Mouse (Mus musculus) midbrain, embryonic 13.5 days (tissue): ENCODE results near the gene Ccnb1. TPM values are rescaled to one million over a fixed set of nuclear protein-coding genes. Genes with fewer than 3 reads are reported as not detected.
A peak's percentile ranks its signal among the peaks of the same experiment; 100 is the strongest.
"Not testable (repeated sequence)": the region's sequence is repeated elsewhere in the genome, so short reads cannot be mapped to it uniquely, and the experiment has no call there.

Source experiments
- ATAC-seq: fragments of 200-750 bp; cut with Nextera tagmentation; 2 replicates; pipeline ENCODE4 v1.8.0; 2017; ENCODE audit warnings: mild to moderate bottlenecking, moderate TSS enrichment, moderate library complexity
- H3K27ac ChIP-seq: fragments of 300-500 bp; sonication (generic); 2 replicates; pipeline ENCODE4 v1.5.1; 2015; ENCODE audit warnings: inconsistent platforms, mild to moderate bottlenecking, moderate library complexity
- H3K27me3 ChIP-seq: fragments of 300-500 bp; sonication (generic); 2 replicates; pipeline ENCODE4 v1.6.1; 2015; ENCODE audit warnings: mild to moderate bottlenecking, inconsistent platforms
- H3K36me3 ChIP-seq: fragments of 300-500 bp; sonication (generic); 2 replicates; pipeline ENCODE4 v1.6.1; 2015; ENCODE audit warnings: mild to moderate bottlenecking, inconsistent platforms
- H3K4me1 ChIP-seq: fragments of 300-500 bp; sonication (generic); replicated peaks from 2 replicates; pipeline ENCODE4 v1.6.1; 2015; ENCODE audit warnings: inconsistent platforms
- H3K4me2 ChIP-seq: fragments of 300-500 bp; sonication (generic); replicated peaks from 2 replicates; pipeline ENCODE4 v1.6.1; 2015; ENCODE audit warnings: moderate library complexity, mild to moderate bottlenecking, inconsistent platforms
- H3K4me3 ChIP-seq: fragments of 300-500 bp; sonication (generic); replicated peaks from 2 replicates; pipeline ENCODE4 v1.5.1; 2015; ENCODE audit warnings: mild to moderate bottlenecking, inconsistent platforms
- H3K9ac ChIP-seq: fragments of 300-500 bp; sonication (generic); replicated peaks from 2 replicates; pipeline ENCODE4 v1.6.1; 2015; ENCODE audit warnings: mild to moderate bottlenecking, inconsistent platforms
- H3K9me3 ChIP-seq: fragments of 300-500 bp; sonication (generic); 2 replicates; pipeline ENCODE4 v1.6.1; 2016; ENCODE audit warnings: mild to moderate bottlenecking, inconsistent platforms
- WGBS: fragments of 180-500 bp; shearing (Covaris S2); methylation state at CpG from one replicate; pipeline ENCODE4 v1.1.7; 2015; 5-methylcytosine and 5-hydroxymethylcytosine counted together
- polyA plus RNA-seq: library from polyadenylated mRNA; unstranded; fragments of >200 nt; fragmentation: Nextera tagmentation; extraction: Ambion mirVana; gene quantifications from 2 replicates; pipeline ENCODE4 v1.2.1, GENCODE M21; 2015

Gene Ccnb1
- polyA plus RNA-seq, 1 experiment from 2014 or later, result 119 TPM

DNA sequence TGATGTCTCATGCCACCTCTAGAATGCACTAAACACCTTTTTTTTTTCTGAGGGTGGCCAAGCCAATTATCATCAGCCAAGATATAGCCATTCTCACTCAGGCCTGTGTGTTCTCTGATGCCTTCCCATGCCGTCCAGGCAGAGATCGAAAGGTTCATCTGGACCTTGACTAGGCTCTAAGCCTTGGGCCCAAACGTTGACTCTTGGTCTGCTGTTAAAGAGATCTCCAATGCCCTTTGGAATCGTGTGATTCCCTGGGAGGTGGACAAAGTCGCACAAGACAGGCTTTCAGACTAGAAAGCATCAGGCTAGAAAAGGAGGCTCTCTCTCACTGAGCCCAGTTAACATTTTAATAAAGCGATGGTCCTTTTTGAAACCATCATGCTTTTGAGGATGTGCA lies 10.8 kb upstream of the Ccnb1 start:
- Histone ChIP-seq H3K36me3 (peaks cover 18% of the 10 kb centered on the region), H3K27me3 (no peaks in the 10 kb centered on the region), H3K4me3 (no peak overlapping the region), H3K4me2 (no peak overlapping the region), H3K4me1 (no peaks in the 10 kb centered on the region), H3K9me3 (no peaks in the 10 kb centered on the region), H3K9ac (no peak overlapping the region), H3K27ac (no peak overlapping the region)
- WGBS, result 90% methylated on average over 6 of the region's 6 CpGs
- no peak for ATAC-seq

DNA sequence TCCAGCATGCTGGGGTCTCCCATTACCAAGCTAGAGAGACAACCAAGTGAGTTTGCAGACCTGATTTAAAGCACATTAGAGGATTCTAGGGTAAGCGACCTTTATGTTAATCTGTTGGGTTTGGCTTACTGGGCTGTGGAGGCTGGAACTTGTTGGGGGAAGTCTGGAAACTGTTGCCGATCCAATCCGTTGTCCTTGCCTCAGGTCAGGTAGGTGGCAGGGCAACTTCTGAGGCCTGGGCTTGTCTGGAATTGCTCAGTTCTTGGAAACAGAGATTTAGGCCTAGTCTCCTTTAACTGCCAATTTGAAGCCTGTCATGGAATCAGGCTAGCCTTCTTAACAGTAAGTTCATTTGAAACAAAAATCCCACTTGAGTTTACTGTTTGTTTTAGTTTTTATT lies 2.7 kb upstream of the Ccnb1 start:
- H3K4me1 ChIP-seq, result peaks cover 21% of the 10 kb centered on the region
- no peak for ATAC-seq
- no peaks in the 10 kb centered on the region for H3K9me3 ChIP-seq
- WGBS, result 80% methylated on average over 3 of the region's 3 CpGs
- no peak overlapping the region for H3K4me3 ChIP-seq
- H3K4me2 ChIP-seq, result no peak overlapping the region
- H3K27me3 ChIP-seq, result no peaks in the 10 kb centered on the region
- H3K27ac ChIP-seq, result no peak overlapping the region
- H3K36me3 ChIP-seq, result no peaks in the 10 kb centered on the region
- H3K9ac ChIP-seq, result no peak overlapping the region

DNA sequence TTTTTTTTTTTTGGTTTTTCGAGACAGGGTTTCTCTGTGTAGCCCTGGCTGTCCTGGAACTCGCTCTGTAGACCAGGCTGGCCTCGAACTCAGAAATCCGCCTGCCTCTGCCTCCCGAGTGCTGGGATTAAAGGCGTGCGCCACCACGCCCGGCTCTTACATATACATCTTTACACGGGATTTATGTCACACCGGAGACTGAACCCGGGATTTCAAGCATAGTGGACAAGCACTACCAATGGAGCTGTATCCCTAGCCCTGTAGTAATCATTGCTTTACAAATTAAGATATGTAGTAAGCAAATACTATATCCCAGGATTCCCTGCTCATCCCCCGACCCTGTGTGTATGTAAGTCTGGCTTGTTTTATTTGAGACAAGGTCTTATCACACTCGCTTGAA lies 1.7 kb upstream of the Ccnb1 start:
- not testable (repeated sequence) for ATAC-seq, H3K4me2 ChIP-seq, H3K36me3 ChIP-seq, H3K27me3 ChIP-seq, H3K4me3 ChIP-seq, H3K9ac ChIP-seq, H3K27ac ChIP-seq, H3K9me3 ChIP-seq
- WGBS, result 96% methylated on average over 12 of the region's 14 CpGs
- peaks cover 28% of the 10 kb centered on the region for H3K4me1 ChIP-seq

DNA sequence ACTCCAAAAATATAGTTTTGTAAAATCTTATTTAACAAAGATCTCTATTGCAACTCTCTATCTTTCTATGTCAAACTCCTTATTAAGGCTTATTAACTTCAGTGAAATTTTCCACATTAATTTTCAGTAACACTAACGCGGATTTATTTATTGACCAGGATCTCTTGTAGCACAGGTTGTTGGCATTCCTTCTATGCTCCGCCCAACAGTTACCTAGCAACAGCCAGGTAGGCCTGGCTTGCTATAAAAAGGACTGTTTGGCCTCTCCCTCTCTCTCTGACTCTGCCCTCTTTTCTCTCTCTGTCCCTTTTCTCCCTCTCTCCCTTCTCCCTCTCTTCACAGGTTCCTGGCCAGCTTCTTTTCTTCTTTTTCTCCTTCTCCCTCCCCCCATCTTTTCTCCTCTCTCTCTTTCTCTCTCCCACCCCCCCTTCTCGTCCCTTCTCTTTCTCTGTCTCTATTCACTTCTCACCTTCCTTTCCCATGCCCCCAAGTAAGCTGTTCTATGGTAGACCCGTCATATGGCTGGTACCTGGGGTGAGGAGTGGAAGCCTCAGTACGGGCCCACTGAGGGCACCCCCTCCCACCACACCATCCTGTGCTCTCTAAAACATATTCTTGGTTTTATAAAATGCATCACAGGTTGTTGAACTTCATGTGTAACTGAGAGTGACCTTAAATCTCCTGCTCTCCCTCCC lies 1.1 kb upstream of the Ccnb1 start:
- H3K4me1 ChIP-seq, result peaks cover 28% of the 10 kb centered on the region
- H3K27ac ChIP-seq, result no peak overlapping the region
- H3K36me3 ChIP-seq, result no peaks in the 10 kb centered on the region
- ATAC-seq, result no peak
- no peak overlapping the region for H3K4me2 ChIP-seq
- H3K4me3 ChIP-seq, result no peak overlapping the region
- H3K9me3 ChIP-seq, result no peaks in the 10 kb centered on the region
- no peaks in the 10 kb centered on the region for H3K27me3 ChIP-seq
- H3K9ac ChIP-seq, result no peak overlapping the region
- 77% methylated on average over 6 of the region's 6 CpGs for WGBS

DNA sequence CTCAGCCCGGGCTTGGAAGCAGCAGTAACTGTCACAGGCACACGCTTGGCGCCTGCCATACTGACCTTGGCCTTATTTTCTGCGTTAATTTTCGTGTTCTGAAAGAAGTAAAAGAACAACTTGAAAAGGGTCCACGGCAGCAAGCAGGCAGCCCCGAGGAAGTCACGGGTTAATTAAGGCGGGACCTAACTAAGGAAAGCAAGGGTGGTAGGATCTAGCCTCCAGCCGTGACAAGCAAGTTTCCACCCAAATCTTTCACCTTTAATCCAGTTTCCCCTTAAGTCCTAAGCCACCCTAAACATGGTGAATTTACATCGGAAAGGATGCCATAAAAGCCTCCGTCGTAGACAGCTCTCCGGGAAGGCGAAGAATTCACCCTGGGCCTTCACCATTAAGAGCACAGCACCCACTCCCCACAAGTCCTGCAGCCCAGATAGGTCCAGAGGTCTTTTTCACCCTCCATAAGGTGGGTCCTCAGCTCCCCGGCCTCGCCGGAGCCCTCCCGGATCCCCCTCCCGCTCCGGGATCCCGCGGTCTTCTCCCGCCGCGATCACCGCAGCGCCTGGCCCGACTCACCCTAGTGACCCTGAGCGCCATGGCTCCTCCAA lies 460 bp downstream of the Ccnb1 start:
- no peak overlapping the region for H3K27ac ChIP-seq
- peak overlapping the region; percentile 71 for H3K9ac ChIP-seq
- peak overlapping the region; percentile 78 for H3K4me3 ChIP-seq
- ATAC-seq, result peak; percentile 70
- H3K4me1 ChIP-seq, result peaks cover 28% of the 10 kb centered on the region
- no peaks in the 10 kb centered on the region for H3K27me3 ChIP-seq
- no peaks in the 10 kb centered on the region for H3K36me3 ChIP-seq
- peak overlapping the region; percentile 99 for H3K4me2 ChIP-seq
- WGBS, result under 1% methylated on average over 30 of the region's 30 CpGs
- H3K9me3 ChIP-seq, result no peaks in the 10 kb centered on the region

DNA sequence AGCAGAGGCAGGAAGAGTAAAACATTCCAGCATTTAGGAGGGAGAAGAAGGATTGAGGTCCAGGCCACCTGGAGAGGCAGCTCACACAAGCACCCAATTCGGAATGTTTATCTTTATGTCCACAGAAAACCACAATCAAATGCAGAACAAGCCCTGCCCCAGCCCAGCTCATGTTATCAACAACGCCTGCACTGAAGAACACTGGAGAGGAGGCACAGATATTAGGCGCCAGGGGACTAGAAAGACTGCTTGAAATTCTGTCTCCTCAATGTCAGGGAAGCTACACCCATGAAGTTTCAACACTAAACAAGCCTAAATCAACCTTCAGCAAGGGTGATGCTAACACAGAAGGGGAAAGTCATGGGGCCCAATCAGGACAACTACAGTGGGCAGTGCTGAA lies 8.9 kb downstream of the Ccnb1 start:
- H3K4me1 ChIP-seq, result peaks cover 19% of the 10 kb centered on the region
- no peak for ATAC-seq
- no peak overlapping the region for H3K4me2 ChIP-seq
- 82% methylated on average over 3 of the region's 3 CpGs for WGBS
- H3K9ac ChIP-seq, result no peak overlapping the region
- H3K27ac ChIP-seq, result no peak overlapping the region
- H3K27me3 ChIP-seq, result no peaks in the 10 kb centered on the region
- no peaks in the 10 kb centered on the region for H3K9me3 ChIP-seq
- H3K36me3 ChIP-seq, result no peaks in the 10 kb centered on the region; the same call in 1 of the 2 replicates
- no peak overlapping the region for H3K4me3 ChIP-seq

DNA sequence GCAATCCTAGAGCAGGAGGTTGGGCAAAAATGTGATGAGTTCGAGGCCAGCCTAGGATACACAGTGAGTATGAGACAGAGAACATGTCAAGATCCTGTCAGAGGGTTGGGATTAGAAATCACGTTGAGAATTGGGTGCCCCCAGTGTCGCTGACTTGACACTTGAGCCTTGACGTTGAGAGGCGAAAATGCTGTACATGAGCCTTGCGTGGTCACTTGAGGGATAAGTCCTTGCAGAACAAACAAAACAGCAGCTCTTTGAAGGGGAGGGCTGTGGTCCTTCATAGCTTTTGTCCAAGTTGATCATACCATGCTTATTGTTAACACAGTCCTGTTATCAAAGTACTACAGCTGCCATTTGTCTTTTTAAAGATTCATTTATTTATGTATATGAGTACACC lies 9.7 kb downstream of the Ccnb1 start:
- WGBS, result 71% methylated on average over 6 of the region's 6 CpGs
- Histone ChIP-seq H3K9ac (0 out of 2 replicates have a peak overlapping the region, but pooled peaks have one; percentile 64), H3K9me3 (no peaks in the 10 kb centered on the region), H3K36me3 (no peaks in the 10 kb centered on the region; the same call in 1 of the 2 replicates), H3K27ac (no peak overlapping the region), H3K4me3 (peak overlapping the region; percentile 82; the same call in 1 of the 2 replicates), H3K4me1 (peaks cover 19% of the 10 kb centered on the region), H3K27me3 (no peaks in the 10 kb centered on the region), H3K4me2 (peak overlapping the region; percentile 98)
- ATAC-seq, result 0 out of 2 replicates have a peak, but pooled peaks have one; percentile 10

DNA sequence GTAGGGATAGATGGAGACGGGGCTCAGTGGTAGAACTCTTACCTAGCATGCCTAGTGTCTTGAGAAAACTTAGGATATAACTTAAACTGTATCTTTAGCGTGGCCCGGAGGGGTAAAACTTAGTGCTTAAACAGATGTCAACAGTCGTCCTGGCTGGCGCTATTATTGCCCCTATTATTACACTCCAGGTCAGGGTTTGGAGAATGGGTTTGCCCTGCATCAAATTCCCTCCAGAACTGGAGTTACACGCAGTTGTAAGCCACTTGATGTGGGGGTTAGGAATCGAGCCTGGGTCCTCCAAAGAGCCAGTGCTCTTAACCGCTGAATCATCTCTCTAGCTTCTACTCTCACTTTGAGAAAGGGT lies 10.3 kb downstream of the Ccnb1 start:
- 14% methylated on average over 8 of the region's 8 CpGs for WGBS
- Histone ChIP-seq H3K9me3 (no peaks in the 10 kb centered on the region), H3K27ac (peak overlapping the region; percentile 62), H3K36me3 (peaks cover 3% of the 10 kb centered on the region; the same call in 1 of the 2 replicates), H3K4me2 (peak overlapping the region; percentile 98), H3K4me3 (peak overlapping the region; percentile 82), H3K27me3 (no peaks in the 10 kb centered on the region), H3K9ac (peak overlapping the region; percentile 64), H3K4me1 (peaks cover 19% of the 10 kb centered on the region)
- no peak for ATAC-seq

DNA sequence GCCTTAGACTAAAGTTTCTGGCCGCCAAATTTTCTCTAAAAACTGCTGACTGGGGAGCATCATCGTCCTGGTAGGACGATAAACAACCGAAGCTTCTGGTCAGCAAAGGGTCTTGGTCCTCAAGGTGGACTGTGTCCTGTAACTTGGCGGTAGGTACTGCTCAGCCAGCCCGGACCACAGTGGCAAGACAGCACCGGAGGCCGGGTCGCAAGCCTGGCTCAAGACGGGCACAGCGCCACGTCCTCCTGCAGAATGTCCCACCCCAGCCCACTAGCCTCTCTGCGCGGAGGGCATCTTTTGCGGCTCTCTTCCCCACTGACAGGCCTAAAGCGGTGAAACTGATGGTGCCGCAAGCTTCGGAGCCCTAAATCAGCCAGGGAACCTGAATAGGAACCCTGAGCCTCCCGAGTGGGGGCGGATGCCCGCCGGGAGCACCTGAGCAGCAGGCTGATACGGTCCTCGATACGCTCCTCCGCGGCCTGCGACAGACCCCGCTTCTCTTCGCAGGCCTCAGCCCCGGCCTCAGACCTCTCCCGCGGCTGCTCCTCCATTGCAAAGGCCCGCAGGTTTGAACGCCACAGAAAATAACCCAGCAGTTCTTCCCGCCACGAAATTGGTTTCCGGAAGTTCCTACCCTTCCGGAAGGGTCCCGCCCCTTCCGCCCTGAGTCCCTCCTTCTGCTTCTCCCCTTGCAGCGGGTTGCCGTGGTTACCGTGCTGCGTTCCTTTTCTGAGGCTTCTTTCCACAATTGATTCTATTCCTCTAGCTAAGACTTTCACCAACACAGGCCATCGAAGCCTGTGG lies 10.9 kb downstream of the Ccnb1 start, which contains the start of gene Cenph:
Cenph (minus strand) TSS at position 648 of the 804 bp plus-strand sequence.
- Histone ChIP-seq H3K4me3 (peak within 1 kb of the TSS; percentile 82), H3K4me2 (peak within 1 kb of the TSS; percentile 98), H3K4me1 (peaks cover 19% of the 10 kb centered on the region), H3K36me3 (peaks cover 8% of the 10 kb centered on the region; the same call in 1 of the 2 replicates), H3K9ac (peak within 1 kb of the TSS; percentile 74), H3K27me3 (no peaks in the 10 kb centered on the region), H3K9me3 (no peaks in the 10 kb centered on the region), H3K27ac (peak within 1 kb of the TSS; percentile 62)
- under 1% methylated on average over 46 of the region's 46 CpGs for WGBS
- peak; percentile 97 for ATAC-seq

DNA sequence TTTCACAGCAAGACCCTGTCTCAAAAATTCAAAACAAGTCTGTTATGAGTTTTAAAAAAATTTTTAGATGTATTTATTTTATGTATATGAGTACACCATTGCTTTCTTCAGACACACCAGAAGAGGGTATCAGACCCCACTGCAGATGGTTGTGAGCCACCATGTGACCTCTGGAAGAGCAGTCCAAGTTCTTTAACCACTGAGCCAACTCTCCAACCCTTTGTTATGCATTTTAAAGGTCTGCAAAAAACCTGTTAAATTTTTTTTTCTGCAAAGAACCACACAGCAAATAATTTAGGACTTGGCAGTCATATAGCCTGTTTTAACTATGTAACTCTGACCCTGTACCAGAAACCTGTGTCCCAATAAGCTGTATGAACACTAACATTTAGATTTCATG lies 11.7 kb downstream of the Ccnb1 start:
- no peaks in the 10 kb centered on the region for H3K27me3 ChIP-seq
- no peak overlapping the region for H3K27ac ChIP-seq
- peak overlapping the region; percentile 98 for H3K4me2 ChIP-seq
- H3K9me3 ChIP-seq, result no peaks in the 10 kb centered on the region
- H3K36me3 ChIP-seq, result peaks cover 16% of the 10 kb centered on the region
- peak overlapping the region; percentile 82 for H3K4me3 ChIP-seq
- H3K9ac ChIP-seq, result peak overlapping the region; percentile 74; the same call in 1 of the 2 replicates
- ATAC-seq, result no peak
- peaks cover 19% of the 10 kb centered on the region for H3K4me1 ChIP-seq

DNA sequence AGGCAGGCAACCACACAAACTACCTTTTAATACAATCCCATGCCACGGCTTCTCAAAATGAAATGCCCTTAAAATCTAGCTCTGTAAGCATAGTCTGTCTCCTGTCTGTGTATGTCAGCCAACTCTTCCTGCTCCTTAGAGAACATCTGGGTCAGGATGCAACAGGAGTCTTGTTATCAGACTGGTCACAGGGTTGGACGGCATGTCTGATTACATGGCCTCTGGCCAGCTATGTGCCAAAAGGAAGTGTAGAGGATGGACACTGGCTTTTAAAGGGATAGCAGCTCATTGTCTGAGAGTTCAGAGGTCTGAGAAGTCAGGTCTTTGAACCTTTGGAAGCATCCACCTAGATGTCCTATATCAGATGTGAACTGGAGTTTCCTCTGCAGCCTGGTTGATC lies 31.0 kb downstream of the Ccnb1 start:
- 90% methylated on average over 2 of the region's 2 CpGs for WGBS
- H3K27ac ChIP-seq, result no peak overlapping the region
- no peak overlapping the region for H3K4me2 ChIP-seq
- no peaks in the 10 kb centered on the region for H3K27me3 ChIP-seq
- H3K4me1 ChIP-seq, result no peaks in the 10 kb centered on the region
- H3K9me3 ChIP-seq, result no peaks in the 10 kb centered on the region
- no peak overlapping the region for H3K9ac ChIP-seq
- H3K4me3 ChIP-seq, result no peak overlapping the region
- H3K36me3 ChIP-seq, result peaks cover 6% of the 10 kb centered on the region; the same call in 1 of the 2 replicates
- no peak for ATAC-seq

DNA sequence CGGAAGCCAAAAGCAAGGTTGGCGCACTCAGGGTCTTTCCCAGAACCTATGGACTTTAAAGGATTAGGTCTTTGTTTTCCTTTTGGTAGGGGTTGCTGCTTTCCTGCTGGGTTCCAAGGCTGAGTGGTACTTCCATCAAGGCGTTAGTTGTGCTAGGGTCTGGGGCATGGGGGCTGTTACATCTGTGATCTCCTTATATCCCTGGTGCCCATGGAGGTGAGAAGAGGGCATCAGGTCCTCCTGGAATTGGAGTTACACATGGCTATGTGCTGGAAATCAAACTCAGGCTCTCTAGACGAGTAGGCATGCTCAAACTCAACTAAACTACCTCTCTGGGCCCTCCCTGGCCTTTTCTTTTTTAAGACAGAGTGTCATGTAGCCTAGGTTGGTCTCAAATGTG lies 32.2 kb downstream of the Ccnb1 start:
- 62% methylated on average over 4 of the region's 4 CpGs for WGBS
- Histone ChIP-seq H3K4me1 (no peaks in the 10 kb centered on the region), H3K9ac (no peak overlapping the region), H3K4me2 (no peak overlapping the region), H3K36me3 (no peaks in the 10 kb centered on the region), H3K9me3 (no peaks in the 10 kb centered on the region), H3K27me3 (no peaks in the 10 kb centered on the region), H3K27ac (no peak overlapping the region), H3K4me3 (no peak overlapping the region)
- ATAC-seq, result no peak
